Mouse (Mus musculus) central nervous system, embryonic 11.5 days (tissue): ENCODE results near the gene Olfr922. TPM values are rescaled to one million over a fixed set of nuclear protein-coding genes. Genes with fewer than 3 reads are reported as not detected.

ENCODE experiments used
- polyA plus RNA-seq: library from polyadenylated mRNA; depleted of rRNA; stranded (reverse); fragments of >200 nt; gene quantifications from 2 replicates; pipeline ENCODE4 v1.2.3, GENCODE M21; 2012; rRNA removed

The Olfr922 gene
- not detected in 2 replicates for polyA plus RNA-seq

GRCm38 (mm10) chr9:38814314-38814713, at the start of gene Olfr922:
Gene Olfr922 (plus strand): TSS chr9:38814614.

GRCm38 (mm10) chr9:38772768-38773167, 41.6 kb upstream of the Olfr922 start, which contains the start of gene Olfr921:
Gene Olfr921 (plus strand): TSS chr9:38773068.

GRCm38 (mm10) chr9:38826245-38826644, 11.8 kb downstream of the Olfr922 start, which contains the start of gene Olfr923:
Gene Olfr923 (plus strand): TSS chr9:38826545.

GRCm38 (mm10) chr9:38844149-38844548, 29.7 kb downstream of the Olfr922 start, which contains the start of gene Olfr924:
Gene Olfr924 (plus strand): TSS chr9:38844449.

GRCm38 (mm10) chr9:38854760-38855159, 40.3 kb downstream of the Olfr922 start, which contains the start of gene Olfr26:
Gene Olfr26 (plus strand): TSS chr9:38855060.

Other genes starting within 250 kb of the Olfr922 start
- not detected in 2 replicates for gene Olfr912, start 234.4 kb upstream of the Olfr922 start, polyA plus RNA-seq
- not detected in 2 replicates for gene Olfr913, start 221.9 kb upstream of the Olfr922 start, polyA plus RNA-seq
- gene Olfr914, start 209.5 kb upstream of the Olfr922 start, polyA plus RNA-seq = not detected in 2 replicates
- not detected in 2 replicates for gene Olfr916, start 154.7 kb upstream of the Olfr922 start, polyA plus RNA-seq
- not detected in 2 replicates for gene Olfr917, start 148.8 kb upstream of the Olfr922 start, polyA plus RNA-seq
- gene Olfr918, start 140.0 kb upstream of the Olfr922 start, polyA plus RNA-seq = not detected in 2 replicates
- gene Olfr919, start 110.9 kb upstream of the Olfr922 start, polyA plus RNA-seq = not detected in 2 replicates
- gene Vwa5a, start 96.3 kb upstream of the Olfr922 start, polyA plus RNA-seq = 6.0 and 9.7 TPM in 2 replicates
- gene Olfr920, start 62.3 kb upstream of the Olfr922 start, polyA plus RNA-seq = 0.01 and 0.06 TPM in 2 replicates
- not detected in 2 replicates for gene Olfr921, start 41.5 kb upstream of the Olfr922 start, polyA plus RNA-seq
- gene Olfr923, start 11.9 kb downstream of the Olfr922 start, polyA plus RNA-seq = not detected in 2 replicates
- not detected in 2 replicates for gene Olfr924, start 29.8 kb downstream of the Olfr922 start, polyA plus RNA-seq
- not detected in 2 replicates for gene Olfr26, start 40.4 kb downstream of the Olfr922 start, polyA plus RNA-seq
- gene Olfr926, start 62.5 kb downstream of the Olfr922 start, polyA plus RNA-seq = not detected in 2 replicates
- not detected in 2 replicates for gene Olfr930, start 115.2 kb downstream of the Olfr922 start, polyA plus RNA-seq
- not detected in 2 replicates for gene Olfr933, start 157.7 kb downstream of the Olfr922 start, polyA plus RNA-seq
- gene Olfr934, start 173.7 kb downstream of the Olfr922 start, polyA plus RNA-seq = not detected in 2 replicates
- gene Olfr935, start 185.1 kb downstream of the Olfr922 start, polyA plus RNA-seq = not detected in 2 replicates
- gene Olfr146, start 208.8 kb downstream of the Olfr922 start, polyA plus RNA-seq = not detected in 2 replicates